In the genomic region with DNA sequence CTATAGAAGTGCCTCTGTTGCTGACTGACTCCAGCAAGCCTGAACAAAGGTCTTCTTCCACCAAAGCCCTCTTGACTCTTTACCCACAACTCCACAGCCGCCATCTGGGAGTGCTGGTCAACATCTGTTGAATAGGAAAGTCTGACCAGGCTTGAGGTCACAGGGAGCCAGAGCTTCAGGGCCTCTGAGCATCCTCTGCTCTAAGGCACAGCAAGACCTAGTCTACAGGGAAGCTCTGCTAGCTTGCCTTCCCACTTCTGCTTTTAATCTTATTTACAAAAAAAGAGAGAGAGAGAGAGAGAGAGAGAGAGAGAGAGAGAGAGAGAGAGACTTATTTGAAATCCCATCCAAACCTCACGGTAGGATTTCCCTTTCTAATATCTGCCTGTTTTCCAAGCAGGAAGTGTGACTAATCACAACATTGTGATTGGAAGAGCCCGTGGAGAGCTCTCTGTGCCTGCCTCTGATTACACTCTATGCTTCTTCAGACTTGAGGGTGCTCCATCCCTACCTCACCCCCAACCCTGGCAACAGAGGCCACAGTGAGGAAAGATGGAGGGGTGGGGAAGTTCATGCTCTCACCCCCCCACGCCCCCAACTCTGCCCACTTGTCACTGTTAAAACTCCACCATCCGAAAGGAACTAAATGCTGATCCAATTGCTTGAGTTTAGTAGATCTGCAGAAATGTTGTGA, we compare ENCODE assay signal across 1 mouse cellular context.
TF ChIP-seq lines count a peak whose summit lies in the region.

No protein-coding gene starts in this region.

TF ChIP-seq in CH12.LX, 34 proteins besides CTCF, POLR2A, EP300 and RAD21 (continued from another document):
- TF ChIP-seq BHLHE40 (IDR thresholded peaks at IDR 0.05; ENCODE audit: low read depth, low read length): no peak; the same call in 1 of the 2 replicates
- TF ChIP-seq HCFC1 (IDR thresholded peaks at IDR 0.05; ENCODE audit: low read depth, low read length): no peak
- peak; percentile 69 for TF ChIP-seq ETS1 (conservative IDR thresholded peaks at IDR 0.05; ENCODE audit: low read depth, low read length)
- TF ChIP-seq JUND (conservative IDR thresholded peaks at IDR 0.05; ENCODE audit: low read depth, low read length): peak; percentile 54
- no peak for TF ChIP-seq USF2 (conservative IDR thresholded peaks at IDR 0.05; ENCODE audit: low read depth, low read length)
- TF ChIP-seq ZNF384 (IDR thresholded peaks at IDR 0.05; ENCODE audit: low read depth, low read length): peak; percentile 67
- no peak for TF ChIP-seq POLR2AphosphoS2 (IDR thresholded peaks at IDR 0.05; ENCODE audit: low read depth, low read length)
- no peak for TF ChIP-seq MAFK (IDR thresholded peaks at IDR 0.05; ENCODE audit: insufficient replicate concordance, low read length)
- no peak for TF ChIP-seq SMC3 (IDR thresholded peaks at IDR 0.05; ENCODE audit: low read depth, low read length)
- TF ChIP-seq E2F4 (IDR thresholded peaks at IDR 0.05; ENCODE audit: insufficient replicate concordance, low read depth, low read length): no peak
- no peak for TF ChIP-seq ZMIZ1 (IDR thresholded peaks at IDR 0.05; ENCODE audit: low read depth, low read length)
- TF ChIP-seq TBP (conservative IDR thresholded peaks at IDR 0.05; ENCODE audit: low read depth, low read length): no peak
- TF ChIP-seq MYC (IDR thresholded peaks at IDR 0.05; ENCODE audit: low read depth, low read length): no peak
- TF ChIP-seq CHD1 (IDR thresholded peaks at IDR 0.05; ENCODE audit: low read depth, low read length): no peak
- no peak for TF ChIP-seq ZKSCAN1 (IDR thresholded peaks at IDR 0.05; ENCODE audit: borderline replicate concordance, low read depth, low read length)
- TF ChIP-seq JUN (IDR thresholded peaks at IDR 0.05; ENCODE audit: insufficient read depth, low read depth, low read length): peak; percentile 51; the same call in 1 of the 2 replicates
- no peak for TF ChIP-seq GABPA (IDR thresholded peaks at IDR 0.05; ENCODE audit: insufficient replicate concordance, low read depth, low read length)
- peak; percentile 65; the same call in 1 of the 2 replicates for TF ChIP-seq TCF12 (IDR thresholded peaks at IDR 0.05; ENCODE audit: low read depth, low read length)
- no peak for TF ChIP-seq MAZ (IDR thresholded peaks at IDR 0.05; ENCODE audit: low read depth, low read length)
- TF ChIP-seq MEF2A (IDR thresholded peaks at IDR 0.05; ENCODE audit: borderline replicate concordance, low read depth, low read length): peak; percentile 35; the same call in 1 of the 2 replicates
TF ChIP-seq in CH12.LX: peak in this region for 8.
